Mouse (Mus musculus) heart, embryonic 11.5 days (tissue): ENCODE results near the gene Fam13c. TPM values are rescaled to one million over a fixed set of nuclear protein-coding genes. Genes with fewer than 3 reads are reported as not detected.

Experiments used
- ATAC-seq: fragments of 200-750 bp; cut with Nextera tagmentation; replicated peaks from 2 replicates; pipeline ENCODE4 v1.8.0; 2017; ENCODE audit warnings: moderate library complexity; ENCODE audit not compliant: insufficient number of reproducible peaks, low FRiP score, low TSS enrichment
- H3K27ac ChIP-seq: fragments of 300-500 bp; sonication (generic); 2 replicates; pipeline ENCODE4 v1.5.1; 2014; ENCODE audit warnings: mild to moderate bottlenecking, low read depth, low read length
- H3K27me3 ChIP-seq: fragments of 300-500 bp; sonication (generic); 2 replicates; pipeline ENCODE4 v1.6.1; 2014; ENCODE audit warnings: mild to moderate bottlenecking, low read length, mixed read lengths; ENCODE audit not compliant: control insufficient read depth, insufficient read depth
- H3K36me3 ChIP-seq: fragments of 300-500 bp; sonication (generic); 2 replicates; pipeline ENCODE4 v1.6.1; 2014; ENCODE audit warnings: mild to moderate bottlenecking, low read length, moderate library complexity, mixed read lengths; ENCODE audit not compliant: control insufficient read depth, insufficient read depth
- H3K4me1 ChIP-seq: fragments of 300-500 bp; sonication (generic); 2 replicates; pipeline ENCODE4 v1.6.1; 2014; ENCODE audit warnings: low read length; ENCODE audit not compliant: control insufficient read depth, insufficient read depth
- H3K4me2 ChIP-seq: fragments of 300-500 bp; sonication (generic); 2 replicates; pipeline ENCODE4 v1.6.1; 2014; ENCODE audit warnings: mild to moderate bottlenecking, moderate library complexity
- H3K4me3 ChIP-seq: fragments of 300-500 bp; sonication (generic); 2 replicates; pipeline ENCODE4 v1.5.1; 2014; ENCODE audit warnings: low read depth, low read length
- H3K9ac ChIP-seq: fragments of 300-500 bp; sonication (generic); 2 replicates; pipeline ENCODE4 v1.6.1; 2014; ENCODE audit warnings: mild to moderate bottlenecking, low read depth, low read length, moderate library complexity
- H3K9me3 ChIP-seq: fragments of 300-500 bp; sonication (generic); replicated peaks from 2 replicates; pipeline ENCODE4 v1.6.1; 2016; ENCODE audit warnings: low read length; ENCODE audit not compliant: control insufficient read depth
- WGBS: fragments of 180-500 bp; shearing (Covaris S2); extraction: QIAGEN DNeasy Blood & Tissue Kit; methylation state at CpG from one replicate; pipeline ENCODE4 v1.1.7; 2014; ENCODE audit not compliant: insufficient replicate concordance; 5-methylcytosine and 5-hydroxymethylcytosine counted together
- polyA plus RNA-seq: library from polyadenylated mRNA; unstranded; fragments of >200 nt; fragmentation: Nextera tagmentation; extraction: Ambion mirVana; gene quantifications from 2 replicates; pipeline ENCODE4 v1.2.1, GENCODE M21; 2014

The Fam13c gene
- 8.2 TPM in 2 replicates for polyA plus RNA-seq

DNA sequence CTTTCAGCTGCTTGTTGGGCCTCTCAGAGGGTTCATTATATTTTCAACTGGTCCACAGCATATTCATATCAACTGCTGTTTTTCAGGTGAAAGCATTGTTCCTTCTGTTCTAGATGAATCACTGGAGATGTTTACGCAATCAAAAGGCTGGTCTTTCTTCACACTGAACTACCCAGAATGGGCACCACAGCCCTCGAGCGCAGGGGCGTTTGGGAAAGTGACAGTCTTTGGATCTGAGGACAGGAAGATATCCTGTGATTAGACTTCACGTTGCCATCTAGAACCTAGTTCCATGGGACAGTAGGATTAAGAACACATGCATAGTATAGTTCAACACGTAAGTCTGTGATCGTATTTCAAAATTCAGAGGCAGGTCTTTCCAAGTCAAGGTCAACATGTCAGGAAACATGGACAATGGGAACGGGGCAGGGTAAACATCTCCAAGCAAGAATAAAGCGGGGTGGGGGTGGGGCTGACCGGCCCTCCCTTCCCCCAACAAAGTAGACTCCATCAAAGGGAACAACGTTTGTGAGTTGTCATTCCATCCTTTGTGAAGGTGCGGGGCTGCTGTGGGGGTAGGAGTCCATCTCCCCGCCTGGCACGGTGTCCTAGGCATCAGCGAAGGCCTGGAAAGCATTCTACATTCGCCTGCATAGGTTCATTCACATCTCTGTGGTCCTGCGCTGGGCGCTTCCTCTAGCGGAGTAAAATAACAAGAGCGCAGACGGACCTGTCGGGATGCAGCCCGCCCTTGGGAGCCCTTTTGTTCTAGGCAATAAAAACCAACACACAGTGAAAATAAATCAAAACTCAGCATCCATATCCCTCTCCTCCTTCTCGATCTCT lies at the start of gene Fam13c:
Fam13c (plus strand) TSS at position 806 of the 846 bp plus-strand sequence.
- no peak; the same call in 1 of the 2 replicates for ATAC-seq
- Histone ChIP-seq H3K36me3 (no peaks in the 10 kb centered on the region), H3K27ac (peak within 1 kb of the TSS; percentile 67), H3K9me3 (no peaks in the 10 kb centered on the region), H3K4me1 (no peaks in the 10 kb centered on the region), H3K4me3 (peak within 1 kb of the TSS; percentile 67), H3K9ac (peak within 1 kb of the TSS; percentile 69), H3K4me2 (peak within 1 kb of the TSS; percentile 87), H3K27me3 (no peaks in the 10 kb centered on the region)
- 9% methylated on average over 24 of the region's 24 CpGs for WGBS

DNA sequence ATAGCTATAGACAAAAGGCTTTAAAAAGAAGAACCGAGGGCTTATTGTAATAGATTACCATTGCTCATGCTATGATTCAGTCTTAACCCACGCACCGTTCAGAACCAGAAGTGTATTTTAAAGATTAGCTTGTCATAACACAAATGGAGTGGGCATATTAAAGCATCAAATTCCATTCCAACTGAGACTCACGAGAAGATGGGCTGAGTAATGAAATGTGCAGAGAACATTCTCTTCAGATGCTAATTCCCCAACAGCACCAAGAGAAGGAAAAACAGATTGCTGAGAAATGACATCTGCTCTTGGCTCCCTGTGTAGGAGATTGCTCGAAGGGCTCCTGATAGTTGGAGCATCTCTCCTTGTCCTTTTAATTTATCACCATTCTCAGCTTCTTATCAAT lies 44.4 kb upstream of the Fam13c start:
- Histone ChIP-seq H3K9me3 (0 out of 2 replicates have a peak, but pooled peaks cover 2% of the 10 kb centered on the region), H3K4me1 (no peaks in the 10 kb centered on the region), H3K27me3 (no peaks in the 10 kb centered on the region), H3K36me3 (no peaks in the 10 kb centered on the region), H3K27ac (no peak overlapping the region), H3K4me3 (no peak overlapping the region), H3K4me2 (no peak overlapping the region), H3K9ac (no peak overlapping the region)
- no peak for ATAC-seq
- WGBS, result 81% methylated on average over 5 of the region's 5 CpGs

- Histone ChIP-seq H3K9me3 (0 out of 2 replicates have a peak, but pooled peaks cover 2% of the 10 kb centered on the region), H3K4me2 (no peak overlapping the region), H3K27ac (no peak overlapping the region), H3K4me3 (no peak overlapping the region), H3K4me1 (0 out of 2 replicates have a peak, but pooled peaks cover 3% of the 10 kb centered on the region), H3K27me3 (no peaks in the 10 kb centered on the region), H3K36me3 (no peaks in the 10 kb centered on the region), H3K9ac (no peak overlapping the region)
- 81% methylated on average over 6 of the region's 6 CpGs for WGBS
- ATAC-seq, result no peak
Observed at GRCm38 (mm10) chr10:70398224-70398623, 42.1 kb upstream of the Fam13c start.

DNA sequence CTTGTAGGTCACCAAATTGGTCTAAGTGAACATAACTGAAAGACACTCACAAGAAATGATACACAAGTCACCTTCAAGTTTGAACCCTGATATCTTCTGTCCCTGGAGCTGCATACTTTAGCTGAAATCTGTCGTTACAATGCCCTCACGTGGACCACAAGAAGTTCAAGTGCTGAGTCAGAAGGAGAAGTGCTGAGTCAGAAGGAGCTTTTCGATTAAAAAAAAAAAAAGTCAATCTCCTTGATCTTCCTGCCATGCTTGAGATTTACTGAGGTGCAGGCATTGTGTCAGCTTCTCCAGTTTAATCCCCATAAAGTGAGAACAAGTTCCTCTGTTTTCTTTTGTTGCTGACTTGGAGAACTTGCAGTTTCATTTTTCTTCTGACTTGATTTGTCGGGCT lies 38.3 kb upstream of the Fam13c start:
- Histone ChIP-seq H3K27ac (no peak overlapping the region), H3K9ac (no peak overlapping the region), H3K9me3 (peaks cover 7% of the 10 kb centered on the region; the same call in 1 of the 2 replicates), H3K4me2 (no peak overlapping the region), H3K4me3 (no peak overlapping the region), H3K36me3 (no peaks in the 10 kb centered on the region), H3K4me1 (0 out of 2 replicates have a peak, but pooled peaks cover 3% of the 10 kb centered on the region), H3K27me3 (no peaks in the 10 kb centered on the region)
- WGBS, result 72% methylated on average over 4 of the region's 4 CpGs
- ATAC-seq, result no peak

DNA sequence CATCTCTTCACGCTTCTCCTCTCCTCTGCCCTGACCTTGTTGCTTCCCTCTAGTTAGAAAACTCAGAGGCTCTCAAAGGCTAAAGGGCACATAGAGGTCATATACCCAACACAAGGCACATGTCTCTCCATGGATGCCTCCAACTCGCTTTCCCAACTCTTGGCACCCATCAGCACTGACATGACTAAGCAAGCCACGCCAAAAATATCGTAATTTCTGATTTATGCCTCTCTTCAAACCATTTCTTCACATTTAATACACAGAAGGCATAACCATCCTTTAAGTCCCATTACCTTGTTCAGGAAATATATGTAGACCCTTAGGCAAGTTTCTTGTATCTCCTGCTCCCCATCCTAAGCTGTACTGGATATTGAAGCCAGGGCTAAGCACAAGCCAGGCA lies 37.6 kb upstream of the Fam13c start:
- no peak for ATAC-seq
- Histone ChIP-seq H3K36me3 (no peaks in the 10 kb centered on the region), H3K9me3 (peaks cover 7% of the 10 kb centered on the region; the same call in 1 of the 2 replicates), H3K27ac (no peak overlapping the region; the same call in 1 of the 2 replicates), H3K4me2 (no peak overlapping the region), H3K27me3 (no peaks in the 10 kb centered on the region), H3K9ac (no peak overlapping the region), H3K4me1 (0 out of 2 replicates have a peak, but pooled peaks cover 3% of the 10 kb centered on the region), H3K4me3 (no peak overlapping the region)
- 73% methylated on average over 4 of the region's 4 CpGs for WGBS

GRCm38 (mm10) chr10:70417811-70418486 lies 22.3 kb upstream of the Fam13c start:
- ATAC-seq, result no peak
- Histone ChIP-seq H3K4me3 (no peak overlapping the region), H3K27me3 (no peaks in the 10 kb centered on the region), H3K36me3 (no peaks in the 10 kb centered on the region), H3K9me3 (no peaks in the 10 kb centered on the region), H3K9ac (no peak overlapping the region), H3K27ac (no peak overlapping the region), H3K4me1 (no peaks in the 10 kb centered on the region), H3K4me2 (no peak overlapping the region)
- 72% methylated on average over 6 of the region's 6 CpGs for WGBS

DNA sequence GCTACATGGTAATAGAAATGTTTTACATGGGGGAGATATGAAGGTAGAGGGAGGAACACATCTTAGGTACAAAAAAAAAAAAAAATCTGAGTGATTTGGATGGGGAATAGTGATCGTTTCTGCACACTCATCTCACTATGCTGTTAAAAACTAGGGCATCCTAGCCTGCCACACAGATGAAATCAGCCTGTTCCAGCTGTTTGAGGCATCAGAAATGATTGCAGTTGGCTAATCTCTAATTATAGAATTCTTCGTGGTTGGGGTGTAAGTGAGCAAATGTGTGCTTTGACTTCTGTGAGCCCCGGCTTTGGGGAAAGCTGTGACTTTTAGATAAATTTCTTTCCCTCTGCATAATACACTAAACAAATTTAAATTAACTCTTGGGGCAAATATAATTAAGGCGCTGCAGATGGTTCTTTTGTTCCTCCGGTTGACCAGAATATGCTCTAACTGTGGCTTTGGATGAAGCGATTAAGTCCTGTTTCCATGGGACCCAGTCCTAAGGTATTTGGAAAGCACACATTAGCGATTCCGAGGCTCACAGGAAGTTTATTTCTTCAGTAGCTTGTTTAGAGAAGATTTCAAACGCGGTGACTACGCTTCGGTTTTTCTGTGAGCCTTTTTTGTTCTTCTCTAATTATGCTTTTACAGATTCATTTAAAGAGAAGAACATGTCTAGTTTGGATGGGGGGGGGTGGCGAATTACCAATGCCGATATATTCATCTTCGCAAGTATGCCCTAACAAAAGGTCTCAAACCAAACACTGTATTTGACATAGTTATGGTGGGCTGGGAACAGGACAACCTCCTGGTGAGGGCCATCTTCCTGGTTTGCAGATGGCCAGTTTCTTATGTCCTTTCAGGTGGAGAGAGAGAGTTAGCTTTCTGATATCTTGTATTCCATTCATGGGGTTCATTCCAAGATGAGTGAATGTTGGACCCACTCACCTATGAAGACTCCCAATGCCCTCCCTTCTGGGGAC lies 20.7 kb upstream of the Fam13c start:
- no peaks in the 10 kb centered on the region for H3K27me3 ChIP-seq
- no peaks in the 10 kb centered on the region for H3K4me1 ChIP-seq
- H3K36me3 ChIP-seq, result no peaks in the 10 kb centered on the region
- no peak overlapping the region for H3K4me2 ChIP-seq
- H3K9me3 ChIP-seq, result no peaks in the 10 kb centered on the region
- no peak overlapping the region for H3K27ac ChIP-seq
- no peak for ATAC-seq
- 76% methylated on average over 15 of the region's 15 CpGs for WGBS
- H3K9ac ChIP-seq, result no peak overlapping the region
- no peak overlapping the region for H3K4me3 ChIP-seq

DNA sequence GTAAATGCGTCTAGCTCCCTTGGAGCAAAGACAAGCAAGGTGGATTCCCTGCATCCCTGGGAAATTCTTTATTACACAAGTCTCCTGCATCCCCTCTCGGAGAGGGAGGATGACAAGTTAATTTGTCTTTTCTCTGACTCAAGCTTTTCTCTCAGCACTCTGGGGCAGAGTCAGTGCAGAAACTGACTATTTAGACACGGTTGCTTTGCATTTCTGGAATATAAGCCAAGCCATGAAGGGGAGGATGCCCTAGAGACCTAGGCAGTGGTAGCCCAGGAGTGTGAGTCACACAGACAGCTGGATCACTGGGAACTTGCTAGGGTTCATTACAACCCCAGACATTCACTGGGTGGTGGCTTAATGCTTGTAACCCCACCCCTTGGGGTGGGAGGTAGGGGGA lies 13.9 kb upstream of the Fam13c start:
- Histone ChIP-seq H3K4me3 (no peak overlapping the region), H3K4me1 (no peaks in the 10 kb centered on the region), H3K4me2 (no peak overlapping the region), H3K36me3 (no peaks in the 10 kb centered on the region), H3K9me3 (no peaks in the 10 kb centered on the region), H3K27me3 (no peaks in the 10 kb centered on the region), H3K27ac (no peak overlapping the region), H3K9ac (no peak overlapping the region)
- 63% methylated on average over 3 of the region's 3 CpGs for WGBS
- ATAC-seq, result no peak
